Mouse (Mus musculus) Muller cell, postnatal 12 days (primary cell): ENCODE data around the gene Skor1.

Source experiments
- DNase-seq: peaks from one replicate; pipeline ENCODE4 v3.0.0-alpha.2; 2015; ENCODE audit errors: inconsistent ontology term

Gene Skor1

DNA sequence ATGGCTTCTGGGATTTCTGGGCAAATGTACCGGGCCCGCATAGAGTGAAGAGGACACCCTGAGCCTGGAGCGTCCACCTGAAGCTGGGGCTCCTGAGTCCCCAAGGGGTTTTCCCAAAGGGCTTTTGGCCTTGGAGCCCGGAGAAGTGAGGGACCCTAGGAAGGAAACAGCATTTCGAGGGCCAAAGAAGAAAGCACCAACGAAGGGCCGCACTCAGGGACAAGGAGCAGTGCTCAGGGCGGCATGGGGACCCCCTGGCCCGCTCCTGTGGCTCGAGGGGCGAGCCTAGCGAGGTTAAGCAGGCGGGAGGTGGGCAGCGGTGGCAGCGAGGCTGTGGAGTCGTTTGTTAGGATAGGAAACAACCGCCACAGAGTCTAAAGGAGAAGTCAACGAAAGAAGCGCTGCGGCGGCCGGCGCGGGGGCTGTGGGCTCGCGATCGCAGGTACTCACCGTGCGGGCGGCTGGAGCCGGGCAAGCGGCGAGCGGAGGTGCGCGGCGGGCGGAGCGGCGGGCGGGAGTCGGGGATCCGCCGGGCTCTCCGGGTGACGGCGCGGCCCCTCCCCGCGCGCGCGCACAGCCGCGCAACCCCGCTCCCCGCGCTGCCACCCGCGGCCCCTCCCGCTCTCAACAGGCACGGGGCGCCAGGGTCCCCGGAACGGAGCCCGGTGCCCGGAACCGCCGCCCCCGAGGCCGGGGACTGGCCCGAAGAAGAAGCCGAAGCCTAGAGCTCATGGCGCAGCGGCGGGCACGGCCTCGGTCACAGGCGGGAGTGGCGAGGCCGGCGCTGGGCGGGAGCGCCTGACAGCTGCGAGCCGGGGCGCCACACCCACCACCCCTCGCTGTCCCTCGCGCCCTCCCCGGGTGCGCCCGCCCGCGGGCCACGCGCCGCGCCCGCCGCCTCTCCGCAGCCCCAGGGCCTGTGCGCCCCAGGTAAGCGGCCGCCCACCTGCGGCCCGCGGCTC lies at the start of gene Skor1:
Skor1 (minus strand) TSS at position 552 of the 962 bp plus-strand sequence.
- DNase-seq = no peak

DNA sequence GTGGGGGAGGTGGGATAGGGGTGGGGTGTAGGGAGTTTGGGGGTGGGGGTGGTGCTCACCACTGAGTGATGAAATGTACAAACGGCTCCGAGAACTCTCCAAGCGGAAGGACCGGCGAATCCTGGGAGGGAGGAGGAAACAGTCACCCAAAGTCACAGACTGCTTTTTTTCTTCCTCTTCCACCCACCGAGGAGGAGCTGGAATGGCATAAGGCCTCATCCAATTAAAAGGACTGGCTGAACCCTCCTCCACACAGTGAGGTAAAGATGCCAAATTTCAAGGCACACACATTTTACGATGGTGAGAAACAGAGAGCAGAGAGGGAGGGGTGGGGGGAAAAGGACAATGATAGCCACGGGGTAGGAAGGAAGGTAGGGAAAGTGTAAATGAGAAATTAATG lies 48.5 kb upstream of the Skor1 start:
- peak; percentile 60 for DNase-seq

DNA sequence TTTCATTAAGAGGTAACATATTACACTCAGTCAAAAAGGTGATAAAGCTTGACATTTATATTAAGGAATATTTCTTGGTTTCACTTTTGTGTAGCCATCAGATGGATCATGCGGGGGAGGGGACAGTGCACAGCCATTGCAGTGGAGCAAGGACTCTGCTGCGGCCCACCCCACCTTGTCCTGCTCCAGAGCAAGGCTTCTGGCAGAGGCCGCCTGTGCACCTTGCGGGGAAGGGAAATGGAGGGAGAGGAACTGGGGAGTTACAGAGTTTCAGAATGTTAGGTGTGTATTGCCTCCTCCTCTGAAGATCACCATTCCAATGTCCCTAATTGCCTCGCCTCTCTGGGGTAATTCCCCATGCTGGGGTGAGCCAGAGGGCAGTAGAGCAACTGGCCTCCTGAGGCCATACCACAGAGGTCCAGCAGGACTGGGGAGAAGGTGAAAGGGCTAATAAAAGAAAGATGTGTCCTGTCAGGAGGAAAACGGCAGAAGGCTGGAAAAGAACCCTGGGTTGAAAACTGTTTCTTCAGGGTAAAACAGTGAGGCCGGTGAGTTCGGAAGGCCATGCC lies 47.4 kb upstream of the Skor1 start:
- DNase-seq = peak; percentile 64

DNA sequence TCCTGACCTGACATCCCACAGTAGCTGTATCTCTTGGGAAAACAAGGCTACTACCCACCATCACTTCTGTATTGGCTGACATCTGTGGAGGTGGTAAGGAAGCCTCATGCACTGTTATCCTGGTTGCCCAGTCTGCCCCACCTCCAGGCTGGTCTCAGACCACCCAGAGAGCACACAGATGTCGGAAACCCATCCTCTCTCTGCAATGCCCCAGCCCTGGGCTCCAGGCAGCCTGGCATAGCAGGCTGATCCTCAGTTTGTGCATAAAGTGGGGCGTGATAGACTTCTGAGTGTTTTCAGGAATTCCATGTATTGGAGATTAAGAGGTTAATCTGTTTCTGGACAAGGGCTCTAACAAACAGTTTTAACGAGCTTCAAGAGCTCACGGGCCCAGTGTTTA lies 46.8 kb upstream of the Skor1 start:
- DNase-seq = no peak

DNA sequence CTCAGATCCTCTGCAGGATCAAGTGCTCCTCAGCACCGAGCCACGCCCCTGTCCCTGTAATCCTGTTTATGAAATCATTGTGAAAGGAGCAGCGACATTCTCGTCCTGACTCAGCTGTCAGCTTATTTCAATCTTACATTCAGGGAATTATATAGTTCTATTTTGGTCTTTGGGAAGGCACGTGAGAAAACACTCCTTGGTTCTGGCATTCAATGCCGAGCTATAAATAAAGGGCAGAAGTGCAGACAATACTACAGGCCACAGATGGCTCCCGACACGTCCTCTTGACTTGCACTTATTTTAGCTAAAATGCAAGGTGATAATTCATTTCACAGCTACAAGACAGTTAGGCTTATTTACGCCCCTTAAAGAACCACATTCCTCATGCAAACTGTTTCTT lies 46.0 kb upstream of the Skor1 start:
- no peak for DNase-seq

DNA sequence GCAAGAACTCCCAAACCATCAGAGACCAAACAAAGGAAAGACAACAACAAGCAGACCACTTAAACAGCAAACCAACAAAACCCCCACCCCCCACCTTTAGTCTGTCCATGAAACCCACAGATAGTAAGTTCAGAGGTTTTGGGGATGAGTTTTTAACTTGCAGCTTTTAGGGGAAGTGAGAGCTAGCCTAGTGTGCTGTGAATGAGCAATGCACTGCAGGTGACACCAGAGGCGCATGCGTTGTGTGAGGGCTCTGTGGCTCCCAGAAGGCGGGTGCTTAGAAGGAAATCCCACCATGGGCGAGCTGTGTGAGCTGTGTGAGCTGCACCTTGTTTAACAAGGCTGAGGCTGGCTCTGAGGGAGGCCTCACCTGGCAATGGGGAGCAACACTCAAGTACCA lies 44.0 kb upstream of the Skor1 start:
- DNase-seq = no peak

DNA sequence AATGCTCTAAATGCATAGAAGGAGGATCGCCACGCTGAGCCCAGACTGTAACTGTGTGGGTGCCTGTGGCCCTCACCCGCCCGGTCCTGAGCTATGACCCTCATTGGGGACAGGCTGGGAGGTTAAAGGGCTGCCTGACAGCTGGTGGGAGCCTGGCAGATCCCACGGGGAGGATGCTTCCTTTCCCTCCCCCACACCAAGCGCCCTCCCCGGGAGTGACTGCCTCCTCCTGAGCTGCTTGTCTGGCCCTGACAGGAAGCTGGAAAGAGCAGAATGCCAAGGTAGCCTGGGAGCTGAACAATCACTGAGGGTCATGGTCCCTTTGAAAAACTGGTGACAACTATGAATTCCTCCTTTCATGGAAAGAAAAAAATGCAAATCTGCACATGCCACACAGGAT lies 38.5 kb upstream of the Skor1 start:
- DNase-seq = no peak

DNA sequence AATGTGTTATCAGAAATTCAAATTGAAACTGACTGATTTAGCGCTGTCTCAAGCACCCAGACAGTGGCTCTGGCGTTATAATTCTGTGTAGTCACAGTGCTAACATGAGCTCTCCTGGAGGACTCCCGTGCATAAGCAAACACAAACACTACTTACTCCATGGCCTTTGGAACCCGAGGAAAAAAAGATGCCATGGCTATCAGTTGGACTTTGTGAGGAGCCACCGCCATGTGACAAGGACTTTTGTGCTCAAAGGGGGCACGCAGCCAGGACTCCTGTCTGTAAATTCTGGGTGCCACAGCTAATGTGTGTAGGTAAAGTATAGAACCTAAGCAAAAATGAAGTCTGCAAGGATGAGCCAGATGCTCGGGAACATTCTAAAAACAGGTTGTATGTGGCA lies 36.5 kb upstream of the Skor1 start:
- DNase-seq = no peak

DNA sequence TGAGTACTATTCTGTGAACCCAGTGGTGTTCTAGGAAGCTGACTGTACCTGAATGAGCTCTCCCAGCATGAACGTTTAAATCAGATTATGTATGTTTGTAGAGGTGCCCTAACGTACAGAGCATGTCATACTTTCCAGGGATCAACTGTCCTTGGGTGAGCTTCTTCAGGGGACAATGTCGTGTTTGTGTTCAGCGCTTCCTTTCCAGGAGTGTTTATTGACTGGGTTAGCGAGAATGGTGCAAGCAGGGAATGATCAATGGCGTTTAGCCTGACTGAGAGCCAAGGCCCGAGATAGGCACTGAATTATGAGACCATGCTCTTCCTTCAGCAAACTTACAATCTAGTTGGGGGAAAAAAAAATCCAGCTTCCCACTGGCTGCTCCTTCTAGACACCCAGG lies 35.1 kb upstream of the Skor1 start:
- DNase-seq = no peak

DNA sequence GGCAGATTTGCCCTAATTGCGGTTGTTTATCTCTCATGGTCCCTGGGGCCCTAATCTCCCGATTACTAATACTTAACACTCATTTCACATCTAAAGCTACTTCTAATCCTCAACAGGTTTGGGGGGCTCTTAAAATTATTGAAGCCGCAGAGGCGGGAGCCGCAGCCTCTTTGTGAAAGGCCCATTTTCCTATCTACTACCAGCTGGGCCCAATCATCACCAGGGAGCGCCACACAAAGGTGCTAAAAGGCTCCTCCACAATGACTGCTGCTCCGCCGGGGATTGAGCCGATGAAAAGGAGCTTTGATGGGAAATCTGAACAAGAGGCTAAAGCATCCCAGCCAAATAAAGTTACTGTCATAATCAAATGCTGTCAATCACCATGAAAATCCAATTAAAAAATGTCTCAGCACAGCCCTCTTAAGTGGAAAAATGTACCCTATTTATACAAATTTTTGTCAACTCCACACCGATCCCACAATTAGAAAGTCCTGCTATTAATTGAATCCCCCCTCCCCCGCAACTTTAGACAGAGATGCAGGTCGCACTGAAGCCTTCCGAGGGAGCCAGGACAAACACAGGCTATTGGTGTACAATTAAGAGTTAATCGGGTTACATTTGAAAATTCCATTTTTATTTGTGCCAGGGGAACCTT lies 33.7 kb upstream of the Skor1 start:
- DNase-seq = no peak

DNA sequence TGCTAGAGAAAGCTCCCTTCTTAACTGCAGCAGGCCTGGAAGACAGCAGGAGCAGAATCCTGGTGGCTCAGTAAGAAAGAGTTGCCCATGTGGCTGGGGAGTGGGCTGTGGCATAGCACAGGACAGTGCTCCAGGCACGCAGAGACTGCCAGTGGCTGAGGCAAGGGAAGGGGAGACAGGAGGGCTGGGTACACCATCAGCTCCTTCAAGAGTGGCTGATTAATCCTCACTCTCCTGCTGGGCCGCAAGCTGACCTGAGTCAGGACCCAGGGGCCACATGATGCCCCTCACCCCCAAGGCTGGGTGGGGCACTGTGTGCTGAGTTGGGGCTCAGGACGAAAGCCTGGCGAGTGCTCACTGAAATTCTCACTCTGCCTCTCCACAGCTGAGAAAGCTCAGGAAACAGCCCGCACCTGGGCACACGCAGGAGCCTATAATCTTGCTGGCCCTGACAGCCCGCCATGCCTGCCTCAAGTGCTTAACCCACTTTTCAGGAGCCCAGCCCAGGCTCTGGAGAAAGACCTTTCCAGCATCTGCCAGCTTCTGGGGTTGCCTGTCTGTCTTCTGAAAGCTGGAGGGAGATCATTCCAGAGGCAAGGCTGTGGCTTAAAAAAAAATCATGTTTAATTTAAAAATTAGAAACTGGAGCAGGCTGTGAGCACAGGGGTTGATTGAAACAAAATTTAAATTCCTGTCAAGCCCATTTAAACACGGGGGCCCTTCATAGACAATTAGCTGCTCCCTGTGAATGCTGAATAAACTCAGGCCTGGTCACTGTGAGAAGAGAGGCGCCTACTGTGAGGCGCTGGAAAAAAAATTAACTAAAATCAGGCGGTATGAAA lies 32.8 kb upstream of the Skor1 start:
- no peak for DNase-seq

DNA sequence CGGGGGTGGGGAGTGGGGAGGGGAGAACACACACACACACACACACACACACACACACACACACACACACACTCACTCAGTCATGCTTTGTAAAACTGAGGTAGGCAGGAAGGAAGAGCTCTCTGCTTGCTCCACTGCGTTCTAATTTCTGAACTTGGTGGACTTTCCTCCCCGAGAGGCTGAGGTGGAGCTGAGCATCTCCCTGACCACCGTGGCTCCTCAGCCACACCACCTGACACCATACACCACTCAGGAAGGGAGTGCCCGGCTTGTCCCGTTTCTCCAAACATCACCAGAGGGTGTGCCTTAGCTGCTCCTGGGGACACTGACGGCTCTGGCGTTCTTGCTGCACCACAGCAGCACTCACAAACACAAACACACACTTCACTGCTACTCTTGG lies 29.5 kb upstream of the Skor1 start:
- no peak for DNase-seq

DNA sequence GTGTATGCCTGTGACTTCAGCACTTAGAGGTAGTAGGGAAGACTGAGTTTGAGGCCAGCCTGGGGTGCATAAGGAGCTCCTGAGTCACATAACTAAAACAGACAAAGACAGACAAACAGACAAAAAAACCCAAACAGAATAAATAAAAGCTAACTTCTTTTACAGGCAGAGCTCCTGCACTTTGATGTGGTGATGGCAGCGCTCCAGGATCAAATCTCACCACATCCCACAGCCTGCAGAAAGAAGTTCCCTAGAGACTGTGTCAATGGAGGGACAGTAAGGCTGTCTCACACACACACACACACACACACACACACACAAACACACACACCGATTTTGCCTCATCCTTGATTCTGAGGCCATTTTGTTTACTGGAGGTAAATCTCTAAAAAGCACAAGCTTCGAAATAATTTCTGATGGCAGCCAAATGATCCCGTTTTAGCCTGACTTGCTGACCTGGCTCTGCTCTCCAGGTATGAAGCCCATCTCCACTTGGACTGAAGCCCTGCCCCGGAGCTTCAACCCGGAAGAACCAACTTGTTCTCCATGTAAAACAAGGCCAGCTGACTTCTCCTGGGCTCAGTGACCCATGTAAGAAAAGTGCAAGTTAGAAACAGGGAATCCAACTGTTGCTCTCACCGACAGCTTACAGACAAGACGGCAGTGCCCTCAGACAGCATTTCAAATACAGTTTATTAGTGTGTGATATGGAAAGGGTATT lies 25.4 kb upstream of the Skor1 start:
- no peak for DNase-seq

DNA sequence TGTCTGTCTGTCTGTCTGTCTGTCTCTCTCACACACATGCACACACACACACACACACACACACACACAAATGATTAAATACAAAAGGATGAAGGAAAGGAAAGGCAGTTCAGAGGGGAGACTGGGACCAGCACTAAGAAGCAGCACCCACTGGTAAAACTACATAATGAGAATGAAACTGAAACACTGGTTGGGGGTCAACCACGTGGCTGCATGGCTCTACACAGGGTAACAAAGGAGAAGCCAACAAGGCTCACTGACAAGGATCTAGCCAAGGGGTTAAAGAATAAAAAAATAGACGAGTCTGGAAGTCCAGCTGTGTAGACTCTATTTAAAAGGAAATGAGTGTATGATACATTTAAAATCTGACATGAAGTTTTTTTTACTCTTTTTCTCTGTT lies 23.2 kb upstream of the Skor1 start:
- no peak for DNase-seq

DNA sequence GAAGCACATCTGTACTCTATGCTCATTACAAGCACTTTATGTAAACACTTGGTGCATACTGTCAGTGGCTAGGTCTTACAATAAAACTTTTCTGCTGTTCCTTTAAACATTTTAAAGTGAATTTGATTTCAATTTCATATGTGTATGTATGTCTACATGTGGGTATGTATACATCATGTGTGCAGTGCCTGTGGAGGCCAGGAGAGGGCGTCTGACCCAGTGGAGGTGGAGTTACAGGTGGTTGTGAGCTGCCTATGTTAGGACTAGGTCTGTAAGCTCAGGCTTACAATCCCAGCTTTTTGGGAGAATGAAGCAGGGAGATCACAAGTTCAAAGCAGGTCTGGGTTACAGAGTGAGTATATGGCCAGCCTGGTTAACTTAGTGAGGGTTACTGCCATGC lies 20.4 kb upstream of the Skor1 start:
- no peak for DNase-seq

DNA sequence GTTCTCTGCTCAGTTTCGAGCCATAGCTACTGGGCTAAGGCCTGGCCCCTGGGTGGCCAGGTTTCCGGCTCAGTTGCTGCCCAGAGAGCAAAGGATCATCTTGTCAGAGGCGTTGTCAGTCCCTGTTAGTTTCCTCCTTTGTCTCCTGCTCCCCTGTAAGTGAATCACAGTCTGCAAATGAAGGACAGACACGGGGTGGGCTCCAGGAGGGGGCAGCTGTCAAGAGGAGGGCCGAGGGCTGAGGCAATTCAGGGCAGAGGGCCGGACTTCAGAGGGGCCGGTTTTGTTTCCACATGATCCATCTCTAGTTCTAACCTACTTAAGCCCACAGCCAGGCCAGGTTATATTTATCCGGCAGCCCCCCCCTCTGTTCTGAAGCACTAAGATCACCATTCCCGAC lies 16.3 kb upstream of the Skor1 start:
- no peak for DNase-seq

DNA sequence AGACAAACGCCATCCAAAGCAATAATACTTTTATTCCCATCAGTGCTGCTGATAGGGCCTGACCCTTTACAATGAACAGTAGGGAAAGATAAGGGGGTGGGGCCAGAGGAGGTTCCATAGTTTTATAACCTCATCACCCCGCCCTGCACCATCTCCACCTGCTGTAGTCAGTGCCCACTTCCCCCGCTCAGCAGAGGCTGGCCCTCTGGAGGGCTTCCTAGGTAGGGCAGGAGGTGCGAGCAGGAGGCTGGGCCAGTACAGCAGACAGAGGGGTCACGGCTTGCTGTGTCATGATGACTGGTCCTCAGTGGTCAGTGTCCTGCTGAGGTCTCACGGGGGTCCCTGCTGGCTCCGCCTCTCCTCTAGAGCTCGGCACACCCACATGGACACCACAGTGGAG lies 15.0 kb upstream of the Skor1 start:
- no peak for DNase-seq

DNA sequence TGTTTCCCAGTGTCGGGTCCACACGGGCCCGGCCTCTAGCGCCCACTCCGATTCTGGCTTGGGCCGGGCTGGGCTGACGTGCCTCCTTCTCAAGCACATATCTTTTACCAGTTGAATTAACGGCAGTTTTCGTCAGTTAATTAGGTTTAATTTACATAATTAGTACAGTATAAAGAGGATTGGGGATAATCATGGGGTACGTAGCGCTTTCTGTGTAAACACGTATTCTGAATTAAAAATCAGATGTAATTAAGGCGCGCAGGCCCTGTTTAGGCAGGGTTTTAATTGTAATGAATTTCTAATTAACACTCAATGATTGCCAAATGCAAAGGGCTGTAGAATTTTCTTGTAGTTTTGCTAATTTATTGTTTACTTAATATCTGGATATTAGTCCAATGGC lies 3.2 kb upstream of the Skor1 start:
- no peak for DNase-seq

DNA sequence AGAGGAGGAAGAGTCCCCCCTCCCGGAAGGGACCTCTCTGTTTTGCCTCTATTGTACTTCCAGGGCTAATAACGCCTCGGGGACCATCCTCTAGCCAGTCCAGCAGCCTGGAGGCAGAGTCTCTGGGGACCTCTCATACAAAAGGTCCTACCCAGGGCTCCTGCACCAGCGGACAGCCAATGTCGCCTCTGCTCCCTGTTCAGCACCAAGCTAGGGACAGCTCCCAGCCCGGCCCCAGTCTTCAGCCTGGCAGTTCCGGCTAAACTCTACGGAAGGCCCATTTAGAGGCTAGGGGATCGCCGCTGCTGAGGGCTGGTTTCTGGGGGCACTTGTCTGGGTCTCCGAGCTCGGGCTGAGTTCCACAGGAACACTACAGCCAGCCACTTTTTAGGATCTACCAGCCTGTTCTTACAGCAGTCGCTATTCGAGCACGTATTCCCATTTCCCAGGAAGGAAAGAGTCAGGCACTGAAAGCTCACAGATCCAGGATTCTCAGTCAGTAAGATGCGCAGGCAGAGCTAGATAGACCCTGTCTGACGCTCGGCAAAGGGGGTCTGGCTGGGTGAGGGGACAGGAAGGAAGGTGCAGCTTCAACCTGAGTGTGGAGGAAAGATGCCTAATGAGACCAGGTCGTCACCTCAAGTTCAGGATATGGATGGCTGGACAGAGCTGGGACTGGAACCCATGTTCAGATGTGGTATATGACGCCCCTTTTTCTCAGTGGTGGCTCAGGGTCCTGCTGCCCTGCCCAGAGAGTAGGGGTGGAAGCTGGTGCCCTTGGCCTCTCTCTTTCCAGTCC lies 2.5 kb upstream of the Skor1 start:
- peak; percentile 85 for DNase-seq

DNA sequence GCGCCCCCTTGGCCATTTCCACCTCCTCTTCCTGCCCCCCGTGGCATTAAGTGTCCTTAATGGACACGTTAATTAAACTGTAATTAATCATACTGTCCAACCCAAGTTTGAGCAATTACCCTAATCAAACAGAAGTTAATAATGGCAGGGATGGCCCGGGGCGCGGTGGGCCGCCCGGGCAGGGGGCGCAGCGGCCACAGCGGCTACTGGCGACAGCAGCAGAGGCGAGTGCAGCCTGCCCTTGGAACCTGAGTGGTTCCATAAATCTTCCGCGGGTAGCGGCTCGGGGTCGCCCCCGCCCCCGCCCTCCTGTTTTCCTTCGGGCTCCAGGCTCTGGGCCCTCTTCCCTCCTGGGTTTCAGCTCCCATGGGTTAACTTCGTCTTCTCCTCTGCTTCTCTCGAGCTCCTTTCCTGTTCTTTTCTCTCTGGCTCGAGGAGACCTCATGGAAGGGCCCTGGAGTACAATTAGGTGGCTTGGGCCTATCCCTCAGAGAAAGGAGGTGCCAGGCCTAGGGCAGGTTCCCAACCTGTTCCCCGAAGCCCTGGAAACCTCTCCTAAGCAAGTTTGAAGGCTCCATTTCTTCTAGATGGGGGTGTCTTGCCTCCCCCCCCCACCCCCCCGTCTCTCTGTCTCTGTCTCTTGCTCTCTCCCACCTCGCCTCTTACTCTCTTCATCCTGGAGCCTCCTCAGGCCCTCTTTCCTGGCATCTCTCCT lies 1.5 kb upstream of the Skor1 start:
- no peak for DNase-seq
